Mouse (Mus musculus) neutrophil, adult 5-6 weeks (primary cell): ENCODE data around the gene Pcnp. TPM values are rescaled to one million over a fixed set of nuclear protein-coding genes. Genes with fewer than 3 reads are reported as not detected.

Experiments used
- ATAC-seq: fragments of 151-379, 151-347 bp; 2 replicates; pipeline ENCODE4 v1.8.0; 2017; ENCODE audit warnings: mild to moderate bottlenecking, moderate TSS enrichment; ENCODE audit not compliant: insufficient number of reproducible peaks, poor library complexity, low FRiP score, severe bottlenecking; ENCODE audit errors: extremely low read depth
- total RNA-seq: library from RNA; stranded (forward); fragments of 200-1000 nt; gene quantifications from 2 replicates; pipeline ENCODE4 v1.2.3, GENCODE M21; 2017

Gene Pcnp
- total RNA-seq, 1 experiment from 2014 or later, result 91.0 TPM

DNA sequence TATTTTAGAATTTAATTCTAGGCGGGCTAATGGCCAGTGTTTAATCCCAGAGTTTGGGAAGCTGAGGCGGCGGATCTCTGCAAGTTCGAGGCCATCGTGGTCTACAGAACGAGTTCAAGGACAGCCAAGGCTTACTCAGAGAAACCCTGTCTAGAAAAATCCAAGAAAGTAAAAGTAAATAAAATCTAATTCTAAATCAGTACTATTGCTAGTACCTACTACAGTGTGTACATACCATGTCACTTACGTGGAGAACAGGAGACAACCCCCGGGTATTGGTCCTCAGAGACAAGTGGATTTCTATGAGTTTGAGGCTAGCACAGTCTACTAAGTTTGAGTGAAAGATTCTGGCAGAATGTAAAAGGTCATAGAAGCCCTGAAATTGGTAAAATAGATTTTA lies 8.6 kb upstream of the Pcnp start:
- ATAC-seq, result no peak

DNA sequence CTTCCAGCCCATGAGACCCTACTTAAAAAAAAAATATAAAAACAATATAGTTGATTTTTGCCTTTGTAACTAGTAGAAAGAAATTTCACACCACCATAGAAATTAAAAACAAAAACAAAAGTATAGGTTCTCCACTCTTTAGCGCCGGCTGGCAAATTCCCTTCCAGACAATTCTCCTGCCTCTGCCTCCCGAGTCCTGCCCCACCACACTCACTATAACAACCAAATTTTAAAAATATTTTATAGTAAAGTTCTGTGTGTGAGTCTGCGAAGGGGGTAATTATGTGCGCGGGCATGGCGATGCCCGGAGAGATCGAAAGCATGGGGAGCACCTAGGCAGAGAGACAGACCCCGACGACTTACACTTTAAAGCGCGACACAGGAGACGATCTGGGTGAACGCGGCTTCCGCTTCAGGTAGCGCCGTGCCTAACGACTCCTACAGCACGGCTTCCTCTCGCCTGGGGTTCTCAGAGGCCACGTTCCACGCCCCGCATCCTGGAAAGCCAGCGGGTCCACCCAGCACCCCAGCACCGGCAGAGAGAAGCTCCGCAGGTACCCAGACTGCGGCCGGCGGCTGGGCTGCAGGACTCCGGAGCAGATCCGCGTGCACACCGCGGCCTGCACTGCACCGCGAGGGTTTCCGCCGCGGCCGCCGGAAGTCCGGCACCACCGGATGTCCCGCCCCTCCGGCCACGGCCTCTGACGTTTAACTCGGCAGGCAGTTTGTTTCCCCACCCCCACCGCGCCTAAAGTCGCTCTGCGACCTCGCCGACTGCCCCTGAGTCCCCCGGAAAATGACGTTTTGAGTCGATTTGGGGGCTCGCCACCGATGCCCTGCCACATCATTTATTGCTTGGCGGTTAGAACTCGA lies 7.8 kb upstream of the Pcnp start, which contains the start of gene Trmt10c:
Gene Trmt10c, minus strand, starts transcription at position 682 of the 873 bp plus-strand sequence.
- peak; percentile 98 for ATAC-seq

DNA sequence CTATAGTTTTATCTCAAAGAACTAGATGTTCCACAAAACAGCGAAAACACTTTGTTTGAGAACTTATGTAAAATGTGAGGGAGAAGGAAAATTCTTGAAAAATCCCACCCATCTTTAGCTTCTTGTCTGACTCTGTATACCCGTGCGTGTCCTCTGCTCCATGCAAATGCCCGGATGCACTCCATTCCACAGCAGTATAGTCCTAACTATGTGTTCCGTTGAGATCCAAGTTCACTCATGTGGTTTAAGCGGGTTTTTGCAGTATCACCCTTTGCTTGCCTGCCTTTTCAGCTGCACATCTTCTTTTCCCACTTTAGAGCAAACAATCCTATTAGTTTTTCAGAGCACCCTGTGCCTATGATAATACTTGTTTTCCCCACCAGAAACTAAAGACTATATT lies 7.0 kb upstream of the Pcnp start:
- no peak for ATAC-seq

DNA sequence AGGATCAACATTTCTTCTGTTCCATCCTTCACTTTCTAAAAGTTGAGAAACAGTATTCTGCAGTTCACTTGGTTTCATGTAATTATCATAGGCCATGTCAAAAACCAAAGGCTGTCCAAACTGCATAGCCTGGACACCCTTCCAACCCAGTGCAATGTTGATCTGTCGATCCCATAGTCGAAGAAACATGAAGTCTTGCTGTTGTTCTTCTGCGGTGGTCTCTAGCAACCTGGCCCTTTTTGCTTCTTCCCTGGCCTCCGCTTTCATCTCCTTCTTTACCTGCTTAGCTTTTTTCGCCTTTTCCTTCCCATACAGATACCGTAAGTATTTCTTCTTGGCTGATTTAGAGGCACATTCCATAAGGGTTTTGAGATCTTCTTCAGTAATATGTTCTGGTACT lies 5.0 kb upstream of the Pcnp start:
- ATAC-seq, result no peak

DNA sequence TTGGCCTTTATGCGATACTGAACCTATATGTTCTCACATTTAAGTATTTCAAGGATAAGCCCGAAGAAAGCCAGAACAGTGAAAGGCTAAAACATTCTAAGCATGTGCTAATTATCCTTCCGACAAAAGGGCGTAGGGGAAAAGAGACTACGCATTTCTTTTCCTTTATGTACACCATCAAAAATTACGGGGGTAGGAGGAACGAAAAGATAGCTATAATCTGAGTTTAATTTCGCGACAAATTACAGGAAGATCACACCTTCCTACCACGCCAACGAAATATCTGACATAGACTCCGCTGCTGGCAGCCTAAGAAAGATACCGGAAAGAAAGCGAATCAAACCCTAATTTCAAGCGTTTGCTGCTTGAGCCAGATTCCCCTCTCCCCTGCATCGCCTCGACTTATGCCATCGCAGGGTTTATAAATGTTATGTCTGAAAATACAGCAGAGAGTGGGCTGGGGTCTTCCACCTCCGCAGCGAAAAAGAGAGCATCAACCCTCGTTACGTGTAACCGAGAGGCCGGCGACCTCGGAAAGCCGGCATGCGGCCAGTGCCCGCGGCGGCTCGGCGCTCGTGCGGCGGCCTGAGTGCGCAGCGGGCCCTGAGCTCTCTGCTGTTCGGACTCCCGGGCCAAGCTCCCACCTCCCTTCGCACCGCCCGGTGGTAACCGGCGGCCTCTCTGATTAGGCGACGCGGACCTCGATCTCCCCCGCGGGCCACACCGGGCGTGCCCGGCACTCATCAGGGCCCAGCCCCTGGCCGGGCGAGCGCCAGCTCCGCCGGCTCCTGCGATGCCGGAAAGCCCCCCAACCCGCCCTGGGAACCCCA lies 602 bp downstream of the Pcnp start:
- ATAC-seq, result peak; percentile 6; the same call in 1 of the 2 replicates

DNA sequence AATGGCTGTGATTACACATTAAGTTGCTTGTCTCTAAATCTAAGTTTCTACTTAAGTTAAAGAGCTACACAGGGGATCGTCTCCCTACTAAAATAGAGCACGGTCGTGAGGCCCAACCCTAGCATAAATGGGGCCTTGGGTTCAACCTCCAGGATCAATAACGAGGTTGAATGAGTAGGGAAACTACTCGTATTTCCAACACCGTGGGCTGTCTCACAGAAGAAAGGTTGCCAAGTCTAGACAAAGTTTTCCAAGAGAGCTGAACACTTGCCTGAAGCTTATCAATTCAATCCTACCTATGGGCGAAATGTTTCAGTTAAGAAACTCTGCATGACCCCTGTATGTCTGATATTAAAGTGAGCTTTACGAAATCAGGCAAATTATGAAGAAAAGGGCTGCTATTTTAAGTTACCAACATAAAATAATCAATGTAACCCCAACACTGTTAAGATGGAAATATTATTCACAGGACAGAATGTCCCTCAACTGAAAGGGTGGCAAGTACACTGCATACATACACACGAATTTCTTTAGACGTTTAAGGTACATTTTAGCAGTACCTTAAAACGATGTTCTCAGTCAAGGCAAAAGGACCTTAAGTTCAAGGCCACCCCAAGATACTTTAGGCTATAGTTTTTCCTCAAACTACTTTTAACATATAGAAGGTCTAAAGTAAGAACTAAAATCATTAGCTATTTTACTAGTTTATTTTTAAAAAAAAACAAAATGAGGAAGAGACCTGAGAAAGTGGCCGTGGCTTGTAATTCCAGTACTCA lies 1.5 kb downstream of the Pcnp start:
- no peak for ATAC-seq

DNA sequence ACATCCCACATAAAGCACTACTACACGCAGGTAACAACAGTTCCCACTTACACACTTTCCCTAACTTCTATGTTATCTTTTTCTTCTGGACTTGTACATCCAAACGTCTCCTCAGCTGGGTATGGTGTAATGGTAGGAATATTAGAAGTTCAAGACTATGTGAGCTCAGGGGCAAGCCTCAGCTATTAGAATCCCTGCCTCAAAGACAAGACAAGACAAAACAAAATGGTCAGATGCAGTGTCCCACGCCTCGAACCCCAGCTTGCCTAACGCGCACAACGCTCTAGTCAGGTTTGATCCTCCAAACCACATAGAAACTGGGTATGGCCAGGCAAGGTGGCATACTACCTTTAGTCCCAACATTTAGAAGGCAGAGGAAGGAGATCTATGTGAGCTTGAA lies 9.9 kb downstream of the Pcnp start:
- no peak for ATAC-seq

DNA sequence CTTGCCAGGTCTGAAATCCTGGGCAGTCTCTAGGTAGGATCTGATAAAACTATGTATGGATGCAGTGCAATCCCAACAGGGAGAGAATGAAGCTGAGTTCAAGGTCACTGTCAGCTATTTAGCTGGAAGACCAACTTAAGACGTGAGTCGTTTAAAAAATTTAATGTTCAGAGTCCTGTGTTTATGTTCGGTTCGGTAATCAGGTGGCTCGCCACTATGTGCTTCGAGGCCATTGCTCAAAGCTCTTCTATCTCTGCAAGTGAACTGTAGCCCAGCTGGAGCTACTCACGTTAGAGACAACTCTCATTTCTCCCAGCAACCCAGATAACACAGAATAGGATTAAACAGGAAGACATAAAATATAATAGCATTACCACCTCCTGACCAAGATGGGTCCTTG lies 15.5 kb downstream of the Pcnp start:
- ATAC-seq, result no peak

DNA sequence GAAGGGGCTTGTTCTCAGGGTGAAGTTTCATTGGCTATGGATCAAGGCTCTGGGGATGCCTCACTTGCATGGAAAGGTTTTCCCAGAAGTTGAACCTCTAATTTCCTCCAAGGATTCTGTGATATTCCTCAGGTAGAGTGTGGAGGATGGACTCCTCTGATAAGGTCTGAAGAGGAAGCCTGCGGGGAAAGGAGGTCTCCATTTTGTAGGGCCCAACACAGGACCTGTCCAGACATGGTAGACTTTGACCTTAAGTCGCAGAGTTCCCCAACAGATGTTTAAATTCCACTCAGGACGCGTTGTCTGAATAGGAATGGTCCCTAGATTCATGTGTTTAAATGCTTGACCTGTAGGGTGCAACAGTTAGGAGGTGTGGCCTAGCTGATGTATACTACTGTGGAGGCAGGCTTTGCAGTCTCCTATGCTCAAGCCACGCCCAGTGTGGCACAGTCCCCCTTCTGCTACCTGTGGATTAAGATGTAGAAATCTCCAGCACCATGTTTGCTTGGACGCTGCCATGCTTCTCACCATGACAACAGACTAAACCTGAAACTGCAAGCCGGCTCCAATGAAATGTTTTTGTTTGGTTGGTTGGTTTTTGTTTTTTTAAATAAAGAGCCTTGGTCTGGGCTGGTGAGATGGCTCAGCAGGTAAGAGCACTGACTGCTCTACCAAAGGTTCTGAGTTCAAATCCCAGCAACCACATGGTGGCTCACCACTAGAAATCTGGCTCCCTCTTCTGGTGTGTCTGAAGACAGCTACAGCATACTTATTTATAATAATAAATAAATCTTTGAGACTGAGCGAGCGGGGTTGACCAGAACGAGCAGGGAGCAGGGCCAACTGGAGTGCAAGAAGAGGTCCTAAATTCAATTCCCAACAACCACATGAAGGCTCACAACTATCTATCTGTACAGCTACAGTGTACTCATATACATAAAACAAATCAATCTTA lies 16.5 kb downstream of the Pcnp start:
- ATAC-seq, result no peak

DNA sequence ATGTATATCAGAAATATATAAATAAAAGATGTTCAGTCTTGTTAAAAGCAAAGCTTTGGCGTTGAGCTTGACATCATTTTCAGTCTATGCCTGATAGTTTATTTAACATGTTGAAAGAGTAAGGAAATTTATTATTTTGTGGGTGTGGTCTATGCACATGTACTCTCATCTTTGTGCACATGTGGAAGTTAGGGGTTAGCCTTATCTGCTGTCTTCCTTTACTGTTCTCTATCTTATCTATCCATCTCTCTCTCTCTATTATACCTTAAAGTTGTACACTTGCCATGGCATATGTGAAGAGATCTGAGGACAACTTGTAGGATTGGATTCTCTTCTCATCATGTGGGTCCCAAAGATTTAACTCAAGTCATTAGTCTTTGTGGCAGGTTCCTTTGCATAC lies 20.7 kb downstream of the Pcnp start:
- ATAC-seq, result no peak

DNA sequence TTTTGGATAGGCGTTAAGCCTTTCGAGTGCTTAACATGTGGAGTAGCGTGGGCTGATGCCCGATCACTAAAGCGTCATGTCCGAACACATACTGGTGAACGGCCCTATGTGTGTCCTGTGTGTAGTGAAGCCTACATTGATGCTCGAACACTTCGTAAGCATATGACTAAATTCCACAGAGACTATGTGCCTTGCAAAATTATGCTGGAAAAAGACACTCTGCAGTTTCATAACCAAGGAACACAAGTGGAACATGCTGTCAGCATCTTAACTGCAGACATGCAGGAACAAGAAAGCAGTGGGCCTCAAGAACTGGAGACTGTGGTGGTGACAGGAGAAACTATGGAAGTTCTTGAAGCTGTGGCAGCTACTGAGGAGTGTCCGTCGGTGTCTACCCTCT lies 22.7 kb downstream of the Pcnp start:
- no peak for ATAC-seq

DNA sequence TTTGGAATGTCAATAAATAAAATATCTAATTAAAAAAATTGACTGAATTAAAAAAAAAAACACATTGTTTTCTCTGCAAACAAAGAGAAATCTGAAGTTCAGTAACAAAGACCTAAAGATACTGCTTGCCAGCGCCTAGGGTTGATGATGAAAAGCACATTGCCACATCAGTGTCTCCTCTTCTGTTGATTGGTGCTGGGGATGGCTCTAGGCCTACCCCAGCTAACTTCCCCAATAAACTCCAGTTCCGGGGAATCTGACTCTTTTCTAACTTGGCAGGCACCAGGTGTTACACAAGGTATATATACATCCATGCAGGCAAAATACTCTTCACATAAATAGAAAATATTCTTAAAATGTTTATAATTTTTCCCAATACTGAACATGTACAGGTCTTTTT lies 35.3 kb downstream of the Pcnp start:
- 0 out of 2 replicates have a peak, but pooled peaks have one; percentile 26 for ATAC-seq

DNA sequence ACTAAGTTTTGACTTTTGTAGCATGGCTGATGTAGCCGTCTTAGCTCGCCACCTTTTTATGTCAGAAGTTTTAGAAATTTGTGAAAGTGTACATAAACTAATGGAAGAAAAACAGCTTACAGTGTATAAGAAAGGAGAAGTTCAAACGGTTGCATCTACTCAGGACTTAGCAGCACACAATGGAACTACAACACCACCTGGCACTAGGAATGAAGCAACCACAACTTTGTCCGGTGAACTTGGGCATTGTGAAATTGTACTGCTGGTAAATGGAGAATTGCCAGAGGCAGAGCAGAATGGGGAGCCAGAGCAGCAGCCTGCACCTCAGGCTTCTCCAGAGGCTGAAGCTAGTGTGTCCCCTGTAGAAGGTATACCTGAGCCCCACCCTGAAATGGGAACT lies 39.2 kb downstream of the Pcnp start:
- ATAC-seq, result peak; percentile 46; the same call in 1 of the 2 replicates

DNA sequence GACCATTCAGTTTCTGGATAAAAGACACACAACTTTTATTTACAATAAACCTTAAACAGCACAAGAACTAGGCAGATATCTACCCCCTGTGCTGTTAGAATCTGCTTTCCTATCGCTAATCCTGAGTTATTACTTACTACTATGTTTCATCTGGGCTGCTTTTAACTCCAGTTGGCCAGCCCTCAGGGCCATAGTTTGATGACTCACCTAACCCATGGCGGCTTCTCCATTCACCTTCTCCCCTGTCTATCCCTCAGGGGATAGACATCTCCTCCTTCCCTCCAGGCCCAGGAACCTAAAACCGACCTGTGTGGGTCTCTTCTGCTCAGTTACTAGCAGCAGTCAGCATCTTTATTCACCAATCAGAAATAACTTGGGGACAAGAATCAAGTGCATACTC lies 43.5 kb downstream of the Pcnp start:
- no peak for ATAC-seq

DNA sequence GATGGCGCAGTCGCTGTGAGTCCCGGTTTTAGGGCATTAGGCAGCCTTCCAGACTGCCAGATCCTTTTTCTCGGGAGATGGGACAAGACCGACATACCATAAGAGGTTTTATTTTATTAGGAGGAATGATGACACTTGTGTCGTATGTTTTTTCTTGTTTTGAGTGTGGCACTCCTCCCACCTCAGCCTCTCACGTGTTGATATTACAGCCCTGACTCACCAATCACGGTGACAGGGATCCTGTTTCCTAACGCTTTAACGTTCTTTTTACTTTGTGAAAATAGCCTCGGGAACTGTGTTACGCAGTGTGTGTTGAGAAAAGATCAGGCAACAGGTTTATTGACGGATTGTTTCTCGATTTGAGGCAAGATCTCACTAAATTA lies 54.6 kb downstream of the Pcnp start:
- peak; percentile 42 for ATAC-seq

DNA sequence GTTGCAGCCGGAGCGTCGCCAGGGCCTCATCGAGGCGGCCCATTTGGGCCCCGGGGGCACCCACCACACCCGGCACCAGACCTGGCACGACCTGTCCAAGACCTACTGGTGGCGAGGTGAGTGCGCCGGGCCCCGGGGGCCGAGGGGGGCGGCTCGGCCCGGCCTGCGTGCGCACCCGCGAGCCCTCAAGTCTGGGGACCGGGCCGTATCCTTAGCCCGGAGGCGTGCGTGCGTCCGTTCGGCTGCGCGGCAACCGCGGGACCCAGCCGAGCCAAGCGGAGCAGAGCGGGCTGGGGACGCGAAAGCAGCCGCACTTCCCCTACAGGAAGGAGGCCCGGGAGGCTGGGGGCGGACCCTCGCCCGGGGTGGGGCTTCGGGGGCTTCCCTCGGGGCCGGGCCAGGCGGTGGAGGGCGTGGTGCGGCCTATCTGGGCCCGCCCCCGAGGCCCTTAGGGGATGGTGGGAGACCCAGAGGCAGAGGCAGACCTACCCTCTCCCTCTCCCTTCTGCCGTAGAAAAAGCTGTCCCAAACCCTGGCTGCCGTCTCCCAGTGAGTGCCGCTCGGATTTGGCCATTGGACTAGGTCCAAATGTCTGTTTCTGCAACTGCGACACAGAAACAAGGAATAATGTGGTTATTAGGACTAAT lies 55.2 kb downstream of the Pcnp start:
- peak; percentile 67 for ATAC-seq

DNA sequence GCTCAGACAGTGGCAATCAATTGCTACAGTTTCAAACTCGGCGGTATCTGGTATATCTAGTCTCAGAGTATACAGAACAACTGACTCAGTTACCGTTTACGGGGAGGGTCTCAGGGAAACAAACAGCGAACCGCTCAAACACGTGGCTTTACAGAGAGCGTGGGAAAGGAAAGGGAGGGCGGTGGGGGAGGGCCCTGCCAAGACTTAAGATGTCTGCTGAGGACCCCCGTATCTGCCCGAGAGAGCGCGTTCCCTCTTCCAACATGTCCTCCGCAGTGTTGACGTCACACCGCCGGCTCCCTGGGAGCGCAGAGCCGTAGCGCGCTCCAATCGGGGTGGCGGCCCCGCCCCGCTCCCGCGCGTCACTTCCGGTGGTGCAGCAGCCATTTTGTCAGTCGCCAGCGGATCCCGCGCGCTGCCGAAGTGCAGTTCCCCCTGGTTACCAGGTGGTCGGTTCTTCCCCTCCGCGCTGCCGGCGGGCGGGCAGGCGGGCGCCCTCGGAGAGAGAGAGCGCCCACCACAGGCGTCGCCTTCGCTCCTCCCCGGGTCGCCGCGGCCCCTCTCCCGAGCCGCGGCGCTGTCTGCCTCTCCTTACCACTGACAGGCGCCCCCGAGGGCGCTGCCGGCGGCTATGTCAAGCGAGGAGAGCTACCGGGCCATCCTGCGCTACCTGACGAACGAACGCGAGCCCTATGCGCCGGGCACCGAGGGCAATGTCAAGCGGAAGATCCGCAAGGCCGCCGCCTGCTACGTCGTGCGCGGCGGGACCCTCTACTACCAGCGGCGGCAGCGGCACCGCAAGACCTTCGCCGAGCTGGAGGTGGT lies 55.9 kb downstream of the Pcnp start, which contains the start of gene Zbtb11:
Gene Zbtb11, plus strand, starts transcription at position 453 of the 825 bp plus-strand sequence.
- peak; percentile 83 for ATAC-seq
